Mouse (Mus musculus): ENCODE measurements around the gene Sgms1. TPM values are rescaled to one million over a fixed set of nuclear protein-coding genes. Genes with fewer than 3 reads are reported as not detected.
A peak's percentile ranks its signal among the peaks of the same experiment; 100 is the strongest.

The Sgms1 gene
- 43.0 and 43.3 TPM in 2 replicates for polyA plus RNA-seq (2015; fragmentation: Nextera tagmentation; extraction: Ambion mirVana)

GRCm38 (mm10) chr19:32389001-32389871 is at the start of gene Sgms1:
Gene Sgms1, minus strand, starts transcription at chr19:32389714.
- peak within 1 kb of the TSS; percentile 88 for H3K4me3 ChIP-seq (replicated peaks)
- peak within 1 kb of the TSS; percentile 85 for H3K9ac ChIP-seq
- H3K27ac ChIP-seq: peak within 1 kb of the TSS; percentile 96
- no peaks in the 10 kb centered on the region for H3K36me3 ChIP-seq
- no peaks in the 10 kb centered on the region for H3K9me3 ChIP-seq
- 1% methylated on average over 61 of the region's 68 CpGs for WGBS
- H3K27me3 ChIP-seq (replicated peaks): no peaks in the 10 kb centered on the region
- peaks cover 18% of the 10 kb centered on the region for H3K4me1 ChIP-seq
- H3K4me2 ChIP-seq: peak within 1 kb of the TSS; percentile 87
- peak; percentile 91 for ATAC-seq (ENCODE audit: insufficient read depth, low FRiP score, low read depth)

GRCm38 (mm10) chr19:32425856-32426255 is 36.3 kb upstream of the Sgms1 start:
- Histone ChIP-seq H3K27ac (no peak overlapping the region), H3K4me2 (no peak overlapping the region), H3K4me1 (no peaks in the 10 kb centered on the region), H3K27me3 (replicated peaks) (no peaks in the 10 kb centered on the region), H3K9me3 (no peaks in the 10 kb centered on the region), H3K9ac (no peak overlapping the region), H3K4me3 (replicated peaks) (no peak overlapping the region), H3K36me3 (no peaks in the 10 kb centered on the region)
- no peak for ATAC-seq (ENCODE audit: insufficient read depth, low FRiP score, low read depth)
- 97% methylated on average over 3 of the region's 3 CpGs for WGBS

- WGBS: 83% methylated on average over 3 of the region's 3 CpGs
- no peak overlapping the region for H3K27ac ChIP-seq
- no peak overlapping the region for H3K4me3 ChIP-seq (replicated peaks)
- H3K9me3 ChIP-seq: no peaks in the 10 kb centered on the region
- no peak overlapping the region for H3K4me2 ChIP-seq
- no peaks in the 10 kb centered on the region for H3K36me3 ChIP-seq
- no peak overlapping the region for H3K9ac ChIP-seq
- no peak for ATAC-seq (ENCODE audit: insufficient read depth, low FRiP score, low read depth)
- H3K27me3 ChIP-seq (replicated peaks): no peaks in the 10 kb centered on the region
- H3K4me1 ChIP-seq: no peaks in the 10 kb centered on the region
These were observed 35.2 kb upstream of the Sgms1 start for GRCm38 (mm10) chr19:32424706-32425105.

- H3K9me3 ChIP-seq: no peaks in the 10 kb centered on the region
- no peak overlapping the region for H3K4me3 ChIP-seq (replicated peaks)
- no peaks in the 10 kb centered on the region for H3K4me1 ChIP-seq
- H3K9ac ChIP-seq: no peak overlapping the region
- 41% methylated on average over 3 of the region's 3 CpGs for WGBS
- no peaks in the 10 kb centered on the region for H3K27me3 ChIP-seq (replicated peaks)
- H3K27ac ChIP-seq: no peak overlapping the region
- no peak overlapping the region for H3K4me2 ChIP-seq
- H3K36me3 ChIP-seq: no peaks in the 10 kb centered on the region
- no peak for ATAC-seq (ENCODE audit: insufficient read depth, low FRiP score, low read depth)
These were observed 29.6 kb upstream of the Sgms1 start for GRCm38 (mm10) chr19:32419069-32419468.

- Histone ChIP-seq H3K4me1 (no peaks in the 10 kb centered on the region), H3K9ac (no peak overlapping the region), H3K9me3 (no peaks in the 10 kb centered on the region), H3K4me2 (no peak overlapping the region), H3K36me3 (no peaks in the 10 kb centered on the region), H3K4me3 (replicated peaks) (no peak overlapping the region), H3K27me3 (replicated peaks) (no peaks in the 10 kb centered on the region), H3K27ac (no peak overlapping the region)
- no peak for ATAC-seq (ENCODE audit: insufficient read depth, low FRiP score, low read depth)
- WGBS: 82% methylated on average over 7 of the region's 7 CpGs
These were observed 27.3 kb upstream of the Sgms1 start for GRCm38 (mm10) chr19:32416692-32417317.

GRCm38 (mm10) chr19:32409603-32410360 is 20.3 kb upstream of the Sgms1 start:
- 55% methylated on average over 8 of the region's 8 CpGs for WGBS
- Histone ChIP-seq H3K36me3 (no peaks in the 10 kb centered on the region), H3K9ac (no peak overlapping the region), H3K4me3 (replicated peaks) (no peak overlapping the region), H3K9me3 (no peaks in the 10 kb centered on the region), H3K27me3 (replicated peaks) (no peaks in the 10 kb centered on the region), H3K4me1 (no peaks in the 10 kb centered on the region), H3K27ac (no peak overlapping the region), H3K4me2 (no peak overlapping the region)
- ATAC-seq (ENCODE audit: insufficient read depth, low FRiP score, low read depth): peak; percentile 63; the same call in 1 of the 2 replicates

- H3K36me3 ChIP-seq: no peaks in the 10 kb centered on the region
- 65% methylated on average over 7 of the region's 7 CpGs for WGBS
- no peak overlapping the region for H3K4me3 ChIP-seq (replicated peaks)
- no peaks in the 10 kb centered on the region for H3K4me1 ChIP-seq
- no peak overlapping the region for H3K9ac ChIP-seq
- H3K9me3 ChIP-seq: no peaks in the 10 kb centered on the region
- no peak overlapping the region for H3K27ac ChIP-seq
- no peak overlapping the region for H3K4me2 ChIP-seq
- ATAC-seq (ENCODE audit: insufficient read depth, low FRiP score, low read depth): no peak
- no peaks in the 10 kb centered on the region for H3K27me3 ChIP-seq (replicated peaks)
These were observed 17.2 kb upstream of the Sgms1 start for GRCm38 (mm10) chr19:32406717-32407116.

- no peak overlapping the region for H3K4me2 ChIP-seq
- 73% methylated on average over 5 of the region's 5 CpGs for WGBS
- no peaks in the 10 kb centered on the region for H3K27me3 ChIP-seq (replicated peaks)
- no peaks in the 10 kb centered on the region for H3K4me1 ChIP-seq
- no peak overlapping the region for H3K9ac ChIP-seq
- no peak overlapping the region for H3K4me3 ChIP-seq (replicated peaks)
- H3K9me3 ChIP-seq: no peaks in the 10 kb centered on the region
- no peak for ATAC-seq (ENCODE audit: insufficient read depth, low FRiP score, low read depth)
- H3K27ac ChIP-seq: no peak overlapping the region
- no peaks in the 10 kb centered on the region for H3K36me3 ChIP-seq
These were observed 14.9 kb upstream of the Sgms1 start for GRCm38 (mm10) chr19:32404386-32404785.

- Histone ChIP-seq H3K4me2 (no peak overlapping the region), H3K9me3 (no peaks in the 10 kb centered on the region), H3K9ac (no peak overlapping the region), H3K4me1 (no peaks in the 10 kb centered on the region), H3K4me3 (replicated peaks) (no peak overlapping the region), H3K27me3 (replicated peaks) (no peaks in the 10 kb centered on the region), H3K36me3 (no peaks in the 10 kb centered on the region), H3K27ac (no peak overlapping the region)
- 89% methylated on average over 5 of the region's 5 CpGs for WGBS
- ATAC-seq (ENCODE audit: insufficient read depth, low FRiP score, low read depth): no peak
These were observed 14.3 kb upstream of the Sgms1 start for GRCm38 (mm10) chr19:32403834-32404233.

GRCm38 (mm10) chr19:32398491-32398890 is 9.0 kb upstream of the Sgms1 start:
- no peak overlapping the region for H3K27ac ChIP-seq
- H3K36me3 ChIP-seq: no peaks in the 10 kb centered on the region
- no peak for ATAC-seq (ENCODE audit: insufficient read depth, low FRiP score, low read depth)
- no peak overlapping the region for H3K4me3 ChIP-seq (replicated peaks)
- H3K4me2 ChIP-seq: no peak overlapping the region
- H3K27me3 ChIP-seq (replicated peaks): no peaks in the 10 kb centered on the region
- WGBS: 69% methylated on average over 5 of the region's 5 CpGs
- H3K4me1 ChIP-seq: no peaks in the 10 kb centered on the region
- no peaks in the 10 kb centered on the region for H3K9me3 ChIP-seq
- no peak overlapping the region for H3K9ac ChIP-seq

GRCm38 (mm10) chr19:32396303-32396702 is 6.8 kb upstream of the Sgms1 start:
- no peaks in the 10 kb centered on the region for H3K9me3 ChIP-seq
- no peaks in the 10 kb centered on the region for H3K36me3 ChIP-seq
- H3K27ac ChIP-seq: no peak overlapping the region
- WGBS: 59% methylated on average over 6 of the region's 6 CpGs
- H3K9ac ChIP-seq: no peak overlapping the region
- no peak for ATAC-seq (ENCODE audit: insufficient read depth, low FRiP score, low read depth)
- H3K4me2 ChIP-seq: no peak overlapping the region
- no peaks in the 10 kb centered on the region for H3K27me3 ChIP-seq (replicated peaks)
- H3K4me1 ChIP-seq: no peaks in the 10 kb centered on the region
- H3K4me3 ChIP-seq (replicated peaks): no peak overlapping the region

GRCm38 (mm10) chr19:32394825-32395224 is 5.3 kb upstream of the Sgms1 start:
- H3K27ac ChIP-seq: no peak overlapping the region
- H3K9me3 ChIP-seq: no peaks in the 10 kb centered on the region
- no peaks in the 10 kb centered on the region for H3K36me3 ChIP-seq
- H3K4me3 ChIP-seq (replicated peaks): no peak overlapping the region
- H3K27me3 ChIP-seq (replicated peaks): no peaks in the 10 kb centered on the region
- ATAC-seq (ENCODE audit: insufficient read depth, low FRiP score, low read depth): no peak
- H3K4me2 ChIP-seq: no peak overlapping the region
- WGBS: 90% methylated on average over 13 of the region's 13 CpGs
- H3K4me1 ChIP-seq: peaks cover 5% of the 10 kb centered on the region; the same call in 1 of the 2 replicates
- H3K9ac ChIP-seq: no peak overlapping the region
